Mouse (Mus musculus): ENCODE results near the gene Cept1. TPM values are rescaled to one million over a fixed set of nuclear protein-coding genes. Genes with fewer than 3 reads are reported as not detected.
A peak's percentile ranks its signal among the peaks of the same experiment; 100 is the strongest.
"Not testable (repeated sequence)": the region's sequence is repeated elsewhere in the genome, so short reads cannot be mapped to it uniquely, and the experiment has no call there.

Gene Cept1
- polyA plus RNA-seq (2012; rRNA removed) = 22.2 and 34.4 TPM in 2 replicates

DNA sequence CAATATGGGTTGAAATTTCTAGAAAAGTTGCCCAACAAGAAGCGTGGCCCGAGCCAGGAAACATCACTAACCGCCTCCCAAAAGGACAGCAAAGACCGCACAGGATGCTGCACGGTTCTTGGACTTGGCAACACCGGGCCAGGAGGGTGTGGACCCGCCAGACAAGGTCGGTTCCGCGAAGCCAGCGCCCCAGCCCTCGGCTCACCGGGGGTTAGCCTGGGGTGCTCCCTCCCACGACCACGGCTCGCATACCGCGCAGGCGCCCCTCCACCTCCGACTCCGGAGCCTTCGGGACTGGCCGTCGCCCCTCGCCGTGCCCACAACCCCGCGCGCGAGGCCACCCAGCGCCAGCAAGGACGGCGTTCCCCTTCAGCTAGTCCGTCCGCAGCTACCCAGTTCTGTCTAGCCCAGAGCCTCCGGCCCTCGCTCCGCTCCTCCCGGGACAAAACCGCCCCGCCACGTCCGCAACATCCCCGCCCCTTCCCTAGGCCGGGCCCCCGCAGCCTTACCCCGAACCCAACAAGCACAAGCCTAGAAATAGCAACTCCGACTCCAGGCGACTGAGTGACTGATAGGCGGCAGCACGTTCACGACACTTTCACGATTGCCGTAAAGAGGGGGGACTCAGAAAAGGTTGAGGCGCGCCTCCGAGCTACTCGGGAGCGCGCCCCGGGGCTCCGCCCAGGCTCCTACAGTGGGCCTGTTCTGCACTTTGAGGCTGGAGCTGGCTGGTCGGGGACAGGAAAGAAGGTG, at the start of gene Cept1, which contains the start of gene Dram2:
TSS of gene Cept1 (minus strand) at position 632 of the 753 bp plus-strand sequence.
TSS of gene Dram2 (plus strand) at position 628 of the 753 bp plus-strand sequence.
- DNase-seq (ENCODE audit: low read depth, low spot score) = peak; percentile 87
- under 1% methylated on average over 63 of the region's 63 CpGs for WGBS

- WGBS = 81% methylated on average over 4 of the region's 4 CpGs
- DNase-seq (ENCODE audit: low read depth, low spot score) = not testable (repeated sequence)
These were observed 46.0 kb upstream of the Cept1 start for GRCm38 (mm10) chr3:106593631-106594030.

GRCm38 (mm10) chr3:106579296-106579695, 31.7 kb upstream of the Cept1 start:
- 94% methylated on average over 2 of the region's 2 CpGs for WGBS
- no peak for DNase-seq (ENCODE audit: low read depth, low spot score)

GRCm38 (mm10) chr3:106573191-106573590, 25.6 kb upstream of the Cept1 start:
- no peak for DNase-seq (ENCODE audit: low read depth, low spot score)
- 79% methylated on average over 3 of the region's 3 CpGs for WGBS

DNA sequence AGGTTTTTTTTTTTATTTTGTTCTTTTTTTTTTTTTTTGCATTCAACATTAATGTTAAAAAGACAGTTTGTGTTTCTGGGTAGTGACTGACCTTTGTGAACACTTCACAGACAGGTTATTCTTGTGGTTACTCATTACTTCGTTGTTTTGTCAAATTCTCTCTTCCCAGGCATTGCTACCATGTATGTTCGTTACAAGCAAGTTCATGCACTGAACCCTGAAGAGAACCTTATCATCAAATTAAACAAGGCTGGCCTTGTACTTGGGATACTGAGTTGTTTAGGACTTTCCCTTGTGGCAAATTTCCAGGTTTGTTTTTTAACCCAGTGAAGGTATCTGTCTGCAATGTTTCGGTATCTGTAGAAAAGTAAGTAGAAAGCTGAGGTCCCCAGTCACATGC, 18.3 kb upstream of the Cept1 start:
- WGBS = 78% methylated on average over 3 of the region's 3 CpGs
- no peak for DNase-seq (ENCODE audit: low read depth, low spot score)

DNA sequence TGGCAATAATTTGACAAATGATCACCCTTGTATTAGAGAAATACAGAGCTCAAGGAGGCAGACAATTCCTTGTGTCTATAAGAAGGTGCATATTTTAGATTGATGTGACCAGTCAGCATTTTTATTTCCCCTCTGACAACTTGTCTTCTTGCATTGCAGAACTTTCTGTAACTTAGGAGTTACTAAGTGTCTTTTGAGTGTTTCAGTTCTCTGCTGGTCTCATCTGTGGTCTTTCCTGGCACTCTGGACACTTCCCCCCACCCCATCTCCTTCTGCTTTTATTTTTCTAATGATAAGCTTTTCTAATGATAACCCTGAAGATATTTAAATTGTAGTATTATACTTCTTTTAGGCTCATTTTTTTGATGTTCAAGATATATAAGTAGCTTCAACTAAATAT, 10.7 kb upstream of the Cept1 start:
- DNase-seq (ENCODE audit: low read depth, low spot score) = no peak

DNA sequence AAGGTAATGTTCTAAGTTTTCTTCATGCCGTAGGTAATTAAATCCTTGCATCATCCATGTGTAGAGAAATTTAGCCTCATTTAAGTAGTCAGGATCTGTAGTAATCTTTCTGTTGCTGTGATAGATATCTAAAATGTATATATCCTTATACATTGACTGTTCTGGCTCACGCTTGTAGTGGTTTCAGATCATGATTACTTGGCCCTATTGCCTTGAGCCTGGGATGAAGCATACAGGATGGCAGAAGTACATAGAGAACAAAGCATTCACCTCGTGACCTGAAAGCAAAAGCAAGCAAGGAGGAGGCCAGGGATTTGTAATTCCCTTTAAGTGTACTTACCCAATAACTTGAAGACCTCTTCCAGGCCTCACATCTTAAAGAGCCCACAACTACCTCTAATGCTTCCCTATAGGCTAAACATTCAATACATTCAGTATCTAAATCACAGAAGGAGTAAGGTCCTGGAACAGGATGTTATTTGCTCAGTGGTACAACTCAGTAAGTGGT, 8.2 kb upstream of the Cept1 start:
- WGBS = 87% methylated on average over 3 of the region's 3 CpGs
- DNase-seq (ENCODE audit: low read depth, low spot score) = no peak

GRCm38 (mm10) chr3:106553411-106553810, 5.8 kb upstream of the Cept1 start:
- WGBS = 85% methylated on average over 5 of the region's 5 CpGs

GRCm38 (mm10) chr3:106548971-106549370, 1.4 kb upstream of the Cept1 start:
- 7% methylated on average over 3 of the region's 3 CpGs for WGBS
- DNase-seq (ENCODE audit: low read depth, low spot score) = no peak

More at GRCm38 (mm10) chr3:106553411-106553810, 5.8 kb upstream of the Cept1 start:
- no peak for DNase-seq (ENCODE audit: low read depth, low spot score)

DNA sequence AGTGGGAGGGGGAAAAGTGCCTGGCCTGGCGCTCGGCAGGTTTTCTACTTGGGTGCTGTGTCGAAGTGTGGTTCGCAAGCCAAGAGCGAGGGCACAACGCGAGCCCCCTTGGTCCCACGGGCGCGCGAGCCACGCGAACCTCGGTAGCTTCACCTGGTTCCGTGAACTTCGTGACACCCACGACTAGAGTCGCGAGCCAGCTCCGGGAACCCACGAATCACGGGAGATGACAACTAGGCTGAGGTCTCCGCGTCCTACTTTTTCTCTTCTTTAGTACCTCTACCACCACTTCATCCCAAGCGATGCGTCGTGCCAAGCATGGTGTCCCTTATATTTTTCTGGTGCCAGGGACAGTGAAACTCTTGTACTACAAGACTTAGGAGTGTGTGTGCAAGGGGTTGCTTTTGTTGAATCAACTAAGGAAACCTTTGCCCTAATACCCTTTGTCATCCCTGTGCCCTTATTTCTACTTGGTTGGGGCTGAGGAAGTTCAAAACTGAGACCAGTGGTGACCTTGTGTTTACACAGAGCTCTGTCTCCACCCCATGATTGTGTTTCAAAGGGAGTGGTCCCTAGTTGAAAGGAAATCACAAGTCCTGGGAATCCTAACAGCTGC, 430 bp upstream of the Cept1 start:
- DNase-seq (ENCODE audit: low read depth, low spot score) = no peak
- under 1% methylated on average over 27 of the region's 27 CpGs for WGBS

DNA sequence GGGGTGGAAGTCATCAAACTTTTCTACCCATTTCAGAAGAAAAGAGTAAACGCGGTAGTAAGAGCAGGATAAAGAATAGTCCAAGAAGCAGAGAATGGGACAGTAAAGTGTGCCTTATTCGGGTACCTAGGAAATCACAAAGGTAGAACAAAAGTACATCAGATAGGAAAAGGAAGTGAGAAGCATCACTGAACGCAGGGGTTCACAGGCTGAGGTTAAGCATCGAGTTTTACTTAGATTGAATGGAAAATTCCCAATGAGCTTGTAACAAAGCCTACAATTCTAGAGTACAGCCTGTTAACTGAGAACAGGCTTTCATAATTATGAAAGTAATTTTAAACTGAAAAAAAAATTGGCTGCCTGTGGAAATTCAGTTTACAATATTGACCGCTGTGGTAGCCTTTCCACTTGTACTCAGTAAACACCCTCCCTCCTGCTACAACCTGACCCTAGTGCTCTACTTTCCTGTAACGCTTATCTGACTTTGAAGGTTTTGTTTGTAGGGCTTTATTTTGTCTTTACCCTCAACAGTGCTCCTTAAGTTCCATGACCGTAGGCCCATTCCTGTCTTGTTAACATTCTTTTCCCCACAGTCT, 2.8 kb downstream of the Cept1 start:
- DNase-seq (ENCODE audit: low read depth, low spot score) = no peak
- WGBS = 37% methylated on average over 8 of the region's 8 CpGs

- WGBS = 85% methylated on average over 2 of the region's 2 CpGs
- no peak for DNase-seq (ENCODE audit: low read depth, low spot score)
These were observed 14.3 kb downstream of the Cept1 start for GRCm38 (mm10) chr3:106533277-106533676.

DNA sequence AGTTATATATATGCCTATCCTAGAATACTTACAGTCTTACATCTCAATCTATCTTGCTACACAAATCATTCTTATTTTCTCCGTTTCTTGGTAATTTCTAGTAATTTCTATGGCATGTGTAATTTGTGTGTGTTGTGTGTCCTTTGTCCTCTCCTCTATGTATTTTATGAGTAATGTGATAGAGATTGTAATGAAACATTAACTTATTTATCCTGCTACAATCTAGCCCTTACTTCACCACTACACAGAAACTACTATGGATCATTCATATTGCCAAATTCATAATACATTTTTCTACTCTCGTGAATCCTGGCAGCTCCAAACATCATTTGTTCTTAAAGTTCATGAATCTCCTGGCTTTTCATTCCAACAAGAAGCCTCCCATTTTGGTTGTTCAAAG, 19.6 kb downstream of the Cept1 start:
- DNase-seq (ENCODE audit: low read depth, low spot score) = no peak
- 30% methylated on average over 2 of the region's 2 CpGs for WGBS

- WGBS = 43% methylated on average over 2 of the region's 2 CpGs
- no peak for DNase-seq (ENCODE audit: low read depth, low spot score)
These were observed 21.2 kb downstream of the Cept1 start for GRCm38 (mm10) chr3:106526411-106526810.

GRCm38 (mm10) chr3:106522730-106523129, 24.9 kb downstream of the Cept1 start:
- 92% methylated on average over 1 of the region's 1 CpGs for WGBS

DNA sequence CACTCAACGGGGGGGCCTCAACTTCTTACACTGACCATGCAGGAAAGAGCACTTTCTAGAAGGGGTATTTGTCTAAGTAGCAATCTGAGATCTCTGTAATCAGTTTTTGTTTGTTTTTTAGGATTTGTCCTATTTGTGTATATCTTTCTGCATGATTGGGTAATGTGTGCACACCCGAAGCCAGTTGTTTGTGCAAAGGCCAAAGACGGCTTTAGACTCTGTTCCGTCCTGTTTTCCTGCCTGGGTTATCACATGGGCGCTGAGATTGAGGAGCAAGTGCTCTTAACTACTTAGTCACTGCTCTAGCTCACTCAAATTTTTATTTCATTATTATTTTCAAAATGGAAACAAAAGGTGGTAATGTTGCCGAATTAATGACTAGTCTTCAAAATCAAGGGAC, 32.6 kb downstream of the Cept1 start:
- DNase-seq (ENCODE audit: low read depth, low spot score) = no peak
- 58% methylated on average over 6 of the region's 6 CpGs for WGBS

More at GRCm38 (mm10) chr3:106522730-106523129, 24.9 kb downstream of the Cept1 start:
- no peak for DNase-seq (ENCODE audit: low read depth, low spot score)

DNA sequence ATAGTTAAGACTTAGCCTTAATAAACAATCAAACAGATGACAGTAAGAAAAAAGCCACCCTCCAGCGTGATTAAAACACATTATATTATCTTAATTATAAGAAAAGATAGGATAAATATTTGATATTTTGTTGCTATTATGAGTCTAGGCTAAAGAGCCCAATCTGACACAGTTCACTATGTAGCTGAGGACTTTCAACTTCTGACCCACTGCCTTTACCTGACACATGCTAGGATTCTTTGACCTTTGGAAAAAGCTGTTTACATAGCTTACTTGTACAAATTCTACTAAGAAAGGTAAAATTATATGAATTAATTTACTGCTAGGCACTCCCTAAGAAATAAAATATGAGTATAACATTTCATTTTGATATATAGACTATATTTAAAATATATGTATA, 36.9 kb downstream of the Cept1 start:
- WGBS = 88% methylated on average over 1 of the region's 1 CpGs
- DNase-seq (ENCODE audit: low read depth, low spot score) = no peak

DNA sequence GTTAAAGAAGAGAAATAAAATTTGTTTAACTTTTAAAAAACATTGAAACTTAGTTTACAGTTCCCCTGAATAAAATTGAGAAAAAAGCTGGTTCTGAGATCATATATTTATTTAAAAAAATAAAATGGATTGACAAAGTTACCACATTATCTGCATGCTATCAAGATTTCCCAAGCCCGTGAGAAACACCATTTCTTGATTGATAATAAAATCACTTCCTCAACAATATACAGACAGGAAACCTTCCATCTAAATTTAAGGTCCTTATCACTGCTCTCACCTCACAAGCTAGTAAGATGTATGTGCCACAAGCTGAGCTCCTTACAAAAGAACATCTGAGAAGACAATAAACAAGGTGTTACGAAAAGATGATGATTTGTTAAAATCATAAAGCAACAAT, 44.7 kb downstream of the Cept1 start:
- 62% methylated on average over 2 of the region's 2 CpGs for WGBS

GRCm38 (mm10) chr3:106500510-106500909, 47.1 kb downstream of the Cept1 start:
- 58% methylated on average over 2 of the region's 2 CpGs for WGBS
- no peak for DNase-seq (ENCODE audit: low read depth, low spot score)

More for the DNA sequence above, 44.7 kb downstream of the Cept1 start:
- no peak for DNase-seq (ENCODE audit: low read depth, low spot score)

DNA sequence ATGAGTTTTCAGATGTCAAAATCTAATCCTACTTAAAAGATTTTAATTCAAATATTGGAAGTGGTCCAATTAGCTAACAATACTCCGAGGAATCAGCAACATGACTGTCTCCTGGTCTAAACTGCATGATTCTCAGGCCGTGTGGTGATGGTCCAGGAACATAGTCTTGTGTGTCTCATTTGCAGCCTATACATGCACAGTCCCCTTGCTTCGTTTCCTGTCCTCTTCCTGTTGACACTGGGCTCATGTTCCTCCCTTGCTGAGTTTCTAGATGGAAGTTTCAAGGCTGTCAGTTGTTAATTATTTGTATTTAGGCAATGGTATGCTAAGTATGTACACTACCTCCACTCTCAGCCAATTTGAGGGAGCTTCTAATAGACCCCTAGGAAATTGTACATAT, 50.6 kb downstream of the Cept1 start:
- DNase-seq (ENCODE audit: low read depth, low spot score) = no peak
- 47% methylated on average over 3 of the region's 3 CpGs for WGBS
